Mouse (Mus musculus) hematopoietic stem cell, adult 5-6 weeks (primary cell): Measurements from ENCODE around the gene Msl1. TPM values are rescaled to one million over a fixed set of nuclear protein-coding genes. Genes with fewer than 3 reads are reported as not detected.

Source experiments
- ATAC-seq, 2 experiments: fragments of 125-278 bp in 1 of 2; replicated peaks in 1 of 2; 2 replicates each; pipeline ENCODE4 v1.8.0; 2016 to 2017; ENCODE audit warnings: inconsistent platforms in 2 of 2, mild to moderate bottlenecking in 2 of 2, moderate number of reproducible peaks in 2 of 2, low read depth in 1 of 2, moderate TSS enrichment in 1 of 2; ENCODE audit not compliant: low FRiP score in 2 of 2, poor library complexity in 2 of 2, severe bottlenecking in 2 of 2, insufficient read depth in 1 of 2, low TSS enrichment in 1 of 2
- total RNA-seq: library from RNA; stranded (forward); fragments of 172-1452, 232-1000 nt; gene quantifications from 2 replicates; pipeline ENCODE4 v1.2.3, GENCODE M21; 2017

Msl1 gene
- total RNA-seq, 1 experiment from 2014 or later = 82.7 TPM

DNA sequence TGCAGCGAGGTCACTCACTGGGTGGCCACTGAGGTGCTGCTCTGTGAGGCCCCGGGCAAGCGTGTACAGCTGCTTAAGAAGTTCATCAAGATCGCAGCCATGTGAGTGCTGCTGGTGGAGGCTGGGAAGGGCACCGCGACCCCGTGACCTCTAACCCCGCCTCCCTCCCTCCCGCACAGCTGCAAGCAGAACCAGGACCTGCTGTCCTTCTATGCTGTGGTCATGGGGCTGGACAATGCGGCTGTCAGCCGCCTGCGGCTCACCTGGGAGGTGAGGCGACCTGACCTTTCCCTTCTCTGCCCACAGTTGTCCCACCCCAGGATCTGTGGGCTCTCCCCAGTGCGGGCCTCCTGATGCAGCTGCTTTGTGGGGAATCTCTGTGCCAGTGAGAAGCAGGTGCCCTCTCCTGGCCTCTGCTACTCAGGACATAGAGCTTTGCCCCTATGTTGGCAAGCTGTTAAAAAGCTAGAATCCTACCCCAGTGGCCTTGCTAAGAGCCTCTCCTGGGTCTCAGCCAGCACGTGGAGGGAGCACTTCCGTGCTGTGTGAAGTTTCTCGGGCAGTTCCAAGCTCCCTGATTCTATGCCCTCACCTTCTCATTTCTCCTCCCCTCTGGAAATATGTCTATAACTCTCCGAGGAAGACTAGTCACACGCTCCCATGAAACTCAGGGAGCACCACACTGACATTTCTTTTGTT lies 54.0 kb downstream of the Msl1 start:
- ATAC-seq = 0 out of 4 replicates have a peak, but pooled peaks of 1 of the 2 experiments have one; percentile 17

- ATAC-seq = no peak
These were observed 55.1 kb downstream of the Msl1 start for GRCm38 (mm10) chr11:98850100-98851093.

DNA sequence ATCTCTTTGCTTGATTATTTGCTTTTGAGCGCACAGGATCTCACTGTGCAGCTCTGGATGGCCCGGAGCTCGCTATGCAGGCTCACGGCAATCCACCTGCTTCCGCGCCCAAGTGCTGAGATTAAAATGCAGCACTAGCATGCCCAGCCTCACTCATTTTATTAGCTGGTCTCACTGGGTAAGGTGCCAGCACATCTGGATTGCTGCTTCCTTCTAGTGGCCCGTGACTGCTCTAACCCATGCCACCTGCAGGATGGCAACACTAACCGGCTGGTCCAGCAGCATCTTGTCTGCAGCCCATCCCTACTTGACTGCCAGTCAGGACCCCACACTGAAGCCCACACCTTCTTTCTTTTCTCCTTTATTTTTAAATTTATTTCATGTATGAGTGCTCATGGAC lies 58.8 kb downstream of the Msl1 start:
- no peak for ATAC-seq

- ATAC-seq = no peak
These were observed 59.3 kb downstream of the Msl1 start for GRCm38 (mm10) chr11:98854659-98855058.

Other genes starting within 250 kb of the Msl1 start
- gene Ikzf3, start 249.5 kb upstream of the Msl1 start, total RNA-seq = 0.89 and 5.7 TPM in 2 replicates
- gene Zpbp2, start 244.4 kb upstream of the Msl1 start, total RNA-seq = not detected in 2 replicates
- gene Ormdl3, start 208.1 kb upstream of the Msl1 start, total RNA-seq = 19.9 and 28.1 TPM in 2 replicates
- gene Lrrc3c, start 197.2 kb upstream of the Msl1 start, total RNA-seq = not detected in 2 replicates
- gene Gm12355, start 169.9 kb upstream of the Msl1 start, total RNA-seq = 0.69 and 4.6 TPM in 2 replicates
- gene Gsdma3, start 169.2 kb upstream of the Msl1 start, total RNA-seq = not detected in 2 replicates
- gene Gsdma2, start 148.8 kb upstream of the Msl1 start, total RNA-seq = not detected in 2 replicates
- gene Gsdma, start 131.2 kb upstream of the Msl1 start, total RNA-seq = not detected in 2 replicates
- 50.2 and 59.3 TPM in 2 replicates for gene Psmd3, start 113.0 kb upstream of the Msl1 start, total RNA-seq
- gene Csf3, start 94.3 kb upstream of the Msl1 start, total RNA-seq = not detected in 2 replicates
- gene Med24, start 66.1 kb upstream of the Msl1 start, total RNA-seq = 25.7 and 30.2 TPM in 2 replicates
- gene Thra, start 54.9 kb upstream of the Msl1 start, total RNA-seq = 25.3 and 36.8 TPM in 2 replicates
- gene Nr1d1, start 20.2 kb upstream of the Msl1 start, total RNA-seq = 0.81 and 1.8 TPM in 2 replicates
- 22.8 and 34.9 TPM in 2 replicates for gene Casc3, start 9.4 kb downstream of the Msl1 start, total RNA-seq
- gene Rapgefl1, start 41.3 kb downstream of the Msl1 start, total RNA-seq = 0.40 and 0.75 TPM in 2 replicates
- 6.4 and 6.7 TPM in 2 replicates for gene Wipf2, start 68.1 kb downstream of the Msl1 start, total RNA-seq
- 27.3 and 30.6 TPM in 2 replicates for gene Cdc6, start 112.3 kb downstream of the Msl1 start, total RNA-seq
- 5.2 and 6.5 TPM in 2 replicates for gene Rara, start 132.3 kb downstream of the Msl1 start, total RNA-seq
- not detected in 2 replicates for gene Gjd3, start 187.5 kb downstream of the Msl1 start, total RNA-seq
- gene Top2a, start 228.7 kb downstream of the Msl1 start, total RNA-seq = 503 and 531 TPM in 2 replicates
- gene Igfbp4, start 245.7 kb downstream of the Msl1 start, total RNA-seq = 149 and 168 TPM in 2 replicates